Mouse (Mus musculus) mouse trophoblast stem cell (cell line): ENCODE data around the gene Dcaf7.

Experiments used
- in situ Hi-C, 2 experiments: fragments of 300-500 bp; cut with MseI, MboI; formaldehyde crosslinking; loops; 2 replicates in 1 of 2; 3 replicates in 1 of 2; pipeline ENCODE4 v1.15.1; 2025

Gene Dcaf7

GRCm38 (mm10) chr11:106106047-106106587, 69.4 kb downstream of the Dcaf7 start:
- in situ Hi-C loops: no loop called here
